Mouse (Mus musculus) lung, adult 18-20 months (tissue): ENCODE measurements around the gene Topors.

Experiments
- DNase-seq, 2 experiments: peaks; one replicate each; pipeline ENCODE4 v3.0.0; 2022; ENCODE audit warnings: mixed read lengths in 2 of 2

Topors gene

GRCm38 (mm10) chr4:40244035-40244434, 25.6 kb downstream of the Topors start:
- no peak for DNase-seq

DNA sequence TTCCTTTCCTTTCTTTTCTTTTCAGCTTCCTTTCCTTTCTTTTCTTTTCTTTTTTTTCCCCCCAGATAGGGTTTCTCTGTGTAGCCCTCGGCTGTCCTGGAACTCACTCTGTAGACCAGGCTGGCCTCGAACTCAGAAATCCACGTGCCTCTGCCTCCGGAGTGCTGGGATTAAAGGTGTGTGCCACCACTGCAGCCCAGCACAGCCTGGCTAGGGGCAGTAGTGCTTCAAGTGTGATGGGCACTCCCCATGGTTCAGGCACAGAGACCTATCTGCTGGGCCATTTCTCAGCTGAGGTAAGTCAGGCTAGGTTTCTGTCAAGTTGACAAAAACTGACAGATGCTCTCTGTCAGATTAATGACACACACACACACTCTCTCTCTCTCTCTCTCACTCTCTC, 26.6 kb downstream of the Topors start:
- DNase-seq: no peak

- no peak for DNase-seq
Measured at GRCm38 (mm10) chr4:40241928-40242327, 27.7 kb downstream of the Topors start.

DNA sequence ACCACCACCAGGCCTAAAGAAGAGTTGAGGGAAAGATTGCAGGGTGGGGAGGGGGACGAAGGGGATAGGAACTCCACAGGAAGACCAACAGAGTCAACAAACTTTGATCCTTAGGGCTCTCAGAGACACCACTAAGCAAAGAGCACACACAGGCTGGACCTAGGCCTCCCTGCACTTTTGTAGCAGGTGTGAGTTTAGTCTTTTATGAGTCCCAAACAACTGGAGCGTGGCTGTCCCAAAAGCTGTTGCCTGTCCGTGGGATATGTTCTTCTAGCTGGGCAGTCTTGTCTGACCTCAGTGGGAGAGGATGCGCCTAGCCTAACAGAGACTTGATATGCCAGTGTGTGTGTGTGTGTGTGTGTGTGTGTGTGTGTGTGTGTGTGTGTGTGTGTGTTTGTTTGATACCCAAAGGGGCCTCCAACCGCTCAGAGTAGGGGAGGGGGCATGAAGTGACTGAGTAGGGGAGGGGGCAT, 29.3 kb downstream of the Topors start:
- no peak for DNase-seq

DNA sequence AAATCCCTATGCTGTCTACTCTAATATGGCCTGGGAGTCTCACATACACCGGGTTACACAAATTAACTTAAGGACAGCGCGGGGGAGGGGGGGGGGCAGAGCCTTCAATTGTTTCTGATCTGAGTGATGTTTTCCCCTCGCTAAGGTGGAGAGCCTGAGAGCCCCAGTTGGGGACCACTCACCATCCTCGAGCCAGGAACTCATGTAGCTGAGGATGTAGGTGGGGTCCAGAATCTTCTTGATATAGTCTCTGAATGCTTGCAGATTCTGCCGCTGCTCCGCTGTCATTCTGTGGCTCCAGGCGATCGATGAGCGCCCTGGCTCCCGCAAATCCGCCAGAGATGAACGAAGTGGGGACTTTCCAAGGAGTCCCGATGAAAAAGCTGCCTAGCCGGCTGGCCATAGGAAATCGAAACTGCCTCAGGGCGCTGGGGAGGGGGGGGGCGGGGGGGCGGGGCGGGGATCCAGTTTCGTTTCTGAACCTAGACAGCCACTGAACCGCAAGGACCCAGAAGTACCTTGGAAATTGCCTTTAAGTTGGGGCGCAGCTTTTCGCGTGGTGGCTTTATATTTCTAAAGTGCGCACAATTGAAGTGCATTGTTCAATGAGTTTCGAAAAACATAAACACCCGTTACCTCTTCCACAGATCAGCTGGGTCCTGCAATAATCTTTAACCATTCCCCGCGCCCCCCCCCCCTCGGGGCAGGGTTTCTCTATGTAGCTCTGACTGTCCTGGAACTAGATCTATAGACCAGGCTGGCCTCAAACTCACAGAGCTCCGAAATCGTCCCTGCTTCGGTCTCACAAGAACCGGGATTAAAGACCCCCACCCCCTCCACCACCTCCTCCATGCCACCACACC, 30.0 kb downstream of the Topors start, which contains the start of gene Ddx58:
Ddx58 (minus strand) TSS at position 420 of the 863 bp plus-strand sequence.
- peak; percentile 45 to 49 for DNase-seq

GRCm38 (mm10) chr4:40238483-40239408, 30.9 kb downstream of the Topors start:
- DNase-seq: peak; percentile 77 to 86

DNA sequence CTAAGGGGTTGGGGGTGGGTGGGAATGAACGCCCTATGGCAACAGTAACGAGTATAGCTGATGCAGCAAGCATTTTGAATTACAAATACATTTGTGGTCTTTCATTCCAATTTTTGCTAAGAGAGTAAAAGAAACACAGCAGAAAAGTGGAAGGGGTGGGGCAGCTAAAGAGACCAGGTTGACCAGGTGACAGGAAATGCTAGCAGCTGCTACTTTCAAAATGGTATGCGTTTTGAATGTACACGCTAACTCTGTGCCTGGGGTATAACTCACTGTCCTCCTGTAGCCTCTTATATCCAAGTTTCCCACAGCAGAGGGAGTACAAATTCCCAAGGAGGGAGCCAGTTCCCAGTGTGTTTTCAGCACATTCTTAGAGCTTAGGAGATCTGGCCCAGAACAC, 32.8 kb downstream of the Topors start:
- no peak for DNase-seq

- no peak for DNase-seq
Measured at GRCm38 (mm10) chr4:40234256-40234655, 35.4 kb downstream of the Topors start.

- no peak for DNase-seq
Measured at GRCm38 (mm10) chr4:40233062-40233664, 36.5 kb downstream of the Topors start.

- no peak for DNase-seq
Measured at GRCm38 (mm10) chr4:40229723-40230122, 39.9 kb downstream of the Topors start.

DNA sequence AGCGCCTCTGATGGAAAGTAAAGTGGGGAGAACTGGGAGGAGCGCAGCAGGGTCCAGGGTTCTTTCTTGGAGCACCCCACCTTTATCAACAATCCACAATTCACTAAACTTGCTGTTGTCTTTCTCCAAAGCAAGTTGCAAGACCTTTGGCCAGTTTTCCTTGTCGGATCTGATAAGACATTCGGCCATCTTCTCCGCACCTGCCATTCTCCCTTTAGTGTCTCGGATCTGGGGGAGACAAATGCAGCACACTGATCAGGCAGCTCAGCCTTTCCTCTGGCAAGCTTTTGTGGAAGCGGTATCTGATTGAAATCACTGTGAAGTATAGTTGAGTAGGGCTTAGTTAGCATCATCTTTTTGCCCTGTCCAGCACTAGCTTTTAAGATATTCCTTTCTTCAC, 41.8 kb downstream of the Topors start:
- DNase-seq: no peak

- no peak for DNase-seq
Measured at GRCm38 (mm10) chr4:40227131-40227530, 42.5 kb downstream of the Topors start.

DNA sequence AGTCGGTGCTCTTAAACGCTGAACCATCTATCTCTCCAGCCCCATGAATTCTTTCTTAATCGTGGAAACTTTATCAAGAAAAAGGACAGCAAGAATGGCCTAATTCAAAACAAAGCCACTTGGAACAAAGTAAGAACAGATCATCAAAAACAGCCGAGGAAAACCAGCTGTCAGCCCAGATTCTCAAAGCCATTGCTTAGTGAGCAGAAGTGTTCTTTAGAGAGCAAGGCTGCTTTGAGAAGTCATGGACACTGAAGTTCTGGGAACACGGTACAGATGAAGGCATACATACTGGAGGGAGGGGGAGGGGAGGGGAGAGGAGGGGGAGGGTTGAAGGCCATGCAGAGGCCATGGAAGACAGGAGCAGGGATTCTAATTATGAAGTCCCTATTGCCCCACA, 43.6 kb downstream of the Topors start:
- no peak for DNase-seq

DNA sequence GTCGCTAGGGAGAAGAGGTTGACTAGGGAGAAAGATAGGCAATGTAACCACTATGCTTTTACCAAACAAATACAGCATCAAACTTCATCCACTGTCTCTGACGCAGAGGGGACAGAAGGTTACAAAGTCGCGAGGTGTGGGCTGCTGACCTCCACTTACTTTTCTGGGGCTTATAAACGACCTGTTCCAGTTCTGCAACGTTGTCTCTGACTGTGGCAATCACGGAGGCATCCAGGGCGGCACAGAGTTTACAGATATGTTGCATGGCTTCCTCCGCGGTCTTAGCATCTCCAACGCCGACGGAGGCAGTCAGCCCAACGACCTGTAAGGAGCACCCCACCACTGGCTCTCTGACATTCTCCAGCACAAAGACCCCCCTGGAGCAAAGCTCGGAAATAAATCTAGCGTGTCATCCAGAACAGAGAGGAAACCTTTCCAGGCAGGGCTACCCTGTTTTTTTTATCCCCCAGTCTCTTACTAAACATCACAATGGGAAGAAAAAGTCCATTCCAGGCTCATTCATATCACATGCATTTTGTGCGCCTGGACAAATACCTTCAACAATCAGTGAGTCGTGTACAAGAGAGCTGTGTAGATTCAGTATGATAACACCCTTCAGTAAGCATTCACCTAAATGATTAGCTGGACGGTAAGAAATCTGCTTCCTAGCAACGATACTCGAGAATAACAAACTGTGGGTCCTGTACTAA, 47.6 kb downstream of the Topors start:
- no peak for DNase-seq

DNA sequence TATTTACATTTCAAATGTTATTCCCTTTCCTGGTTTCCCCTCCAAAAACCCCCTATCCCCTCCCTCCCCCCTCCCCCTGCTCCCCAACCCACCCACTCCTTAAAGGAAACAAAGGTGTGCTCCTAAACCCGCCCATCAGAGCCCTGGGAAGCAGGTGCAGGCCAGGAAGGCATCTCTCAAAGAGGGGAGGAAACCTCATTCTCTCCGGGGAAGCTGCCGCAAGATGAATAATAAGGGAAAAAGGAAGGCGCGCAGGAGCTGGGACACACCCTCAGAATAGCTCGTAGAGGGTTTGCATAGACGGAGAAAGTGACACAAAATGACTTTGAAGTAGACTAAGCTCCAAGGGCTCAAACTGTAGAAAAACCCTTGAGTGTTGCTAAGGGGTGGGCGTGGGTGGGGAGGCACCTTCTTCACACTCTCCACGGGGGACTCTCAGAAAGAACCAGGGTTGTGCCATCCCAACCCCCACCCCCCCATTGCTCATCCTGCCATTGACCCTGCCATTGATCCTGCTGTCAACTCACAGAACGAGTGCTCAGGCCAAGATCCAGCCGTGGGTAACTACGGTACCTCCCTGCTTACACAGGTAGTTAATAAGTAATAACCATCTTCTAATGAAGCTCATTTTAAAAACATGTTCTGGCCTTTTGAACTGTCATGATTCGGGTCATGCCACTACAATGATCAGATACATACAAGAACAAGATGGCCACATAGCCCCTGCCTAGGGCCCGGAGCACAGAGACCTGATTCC, 48.5 kb downstream of the Topors start:
- no peak for DNase-seq

GRCm38 (mm10) chr4:40220437-40220836, 49.2 kb downstream of the Topors start:
- DNase-seq: no peak

DNA sequence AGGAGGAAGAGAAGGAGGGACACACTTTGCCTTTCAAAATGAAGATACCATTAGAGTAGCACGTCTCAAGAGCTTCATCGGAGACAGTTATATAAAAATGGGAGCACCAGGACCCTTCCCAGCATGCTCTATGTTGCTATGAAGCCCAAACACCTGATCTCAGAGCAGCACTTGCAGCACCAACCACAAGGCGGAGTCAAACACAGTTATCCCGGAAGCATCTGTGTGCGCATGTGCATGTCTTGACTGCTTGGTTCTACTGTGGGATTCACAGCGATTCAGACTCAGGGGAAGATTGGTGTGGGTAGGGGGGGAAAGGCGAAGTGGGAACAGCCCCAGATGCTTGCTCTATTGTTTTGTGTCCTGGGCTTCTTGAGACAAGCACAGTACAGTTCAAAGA, 51.3 kb downstream of the Topors start:
- DNase-seq: no peak

GRCm38 (mm10) chr4:40217910-40218309, 51.7 kb downstream of the Topors start:
- DNase-seq: no peak

- DNase-seq: no peak
Measured at GRCm38 (mm10) chr4:40212177-40212576, 57.5 kb downstream of the Topors start.
